Mouse (Mus musculus) liver, embryonic 14.5 days (tissue): ENCODE measurements at regions not wholly inside any gene's neighbourhood (a gene's known extent, or its start where the extent isn't known, plus 50 kb on each side); places are given as distances from the start of the nearest gene placed in this dataset.

ENCODE experiments used
- ATAC-seq: fragments of 200-750 bp; cut with Nextera tagmentation; 2 replicates; pipeline ENCODE4 v1.8.0; 2017; ENCODE audit warnings: moderate number of reproducible peaks, mild to moderate bottlenecking, moderate library complexity; ENCODE audit not compliant: insufficient read depth
- DNase-seq, 3 experiments: peaks; one replicate each; pipeline ENCODE4 v3.0.0-alpha.2; 2012 to 2013; ENCODE audit warnings: low read depth in 3 of 3, low spot score in 3 of 3
- H3K27ac ChIP-seq: fragments of 300-500 bp; sonication (generic); 2 replicates; pipeline ENCODE4 v1.5.1; 2014; ENCODE audit warnings: moderate library complexity, mild to moderate bottlenecking, control low read depth, inconsistent platforms
- H3K27me3 ChIP-seq: fragments of 300-500 bp; sonication (generic); 2 replicates; pipeline ENCODE4 v1.6.1; 2014; ENCODE audit warnings: mild to moderate bottlenecking, low read length, moderate library complexity; ENCODE audit not compliant: control insufficient read depth, insufficient read depth
- H3K36me3 ChIP-seq: fragments of 300-500 bp; sonication (generic); replicated peaks from 2 replicates; pipeline ENCODE4 v1.6.1; 2014; ENCODE audit warnings: low read depth; ENCODE audit not compliant: control insufficient read depth, insufficient read depth
- H3K4me1 ChIP-seq, 2 experiments: fragments of 200-500 bp in 1 of 2; fragments of 300-500 bp in 1 of 2; sonication (generic) in 1 of 2; replicated peaks; 2 replicates each; pipeline ENCODE4 v1.6.1; 2012 to 2014; ENCODE audit warnings: antibody characterized with exemption in 1 of 2, inconsistent platforms in 1 of 2, low read length in 1 of 2; ENCODE audit not compliant: control insufficient read depth in 2 of 2, insufficient read depth in 2 of 2
- H3K4me2 ChIP-seq: fragments of 300-500 bp; sonication (generic); 2 replicates; pipeline ENCODE4 v1.6.1; 2014; ENCODE audit warnings: low read depth, mild to moderate bottlenecking, control low read depth, moderate library complexity
- H3K4me3 ChIP-seq, 2 experiments: fragments of 200-500 bp in 1 of 2; fragments of 300-500 bp in 1 of 2; sonication (generic) in 1 of 2; 2 replicates each; pipeline ENCODE4 v1.5.1; 2012 to 2014; ENCODE audit warnings: low read depth in 2 of 2, low read length in 2 of 2, mild to moderate bottlenecking in 2 of 2, control low read depth in 1 of 2, inconsistent platforms in 1 of 2, moderate library complexity in 1 of 2; ENCODE audit not compliant: insufficient read depth in 1 of 2
- H3K9ac ChIP-seq: fragments of 300-500 bp; sonication (generic); replicated peaks from 2 replicates; pipeline ENCODE4 v1.6.1; 2014; ENCODE audit warnings: mild to moderate bottlenecking, control low read depth, moderate library complexity
- H3K9me3 ChIP-seq: fragments of 300-500 bp; sonication (generic); 2 replicates; pipeline ENCODE4 v1.6.1; 2016; ENCODE audit warnings: low read length, mixed read lengths; ENCODE audit not compliant: control insufficient read depth
- CTCF ChIP-seq: IDR thresholded peaks from 2 replicates; pipeline ENCODE4 v1.5.1; 2016; ENCODE audit warnings: antibody characterized with exemption, low read depth, control low read depth
- EP300 ChIP-seq: IDR thresholded peaks from 2 replicates; pipeline ENCODE4 v1.6.1; 2016; ENCODE audit warnings: antibody characterized with exemption, low read depth
- WGBS: fragments of 180-500 bp; shearing (Covaris S2); extraction: QIAGEN DNeasy Blood & Tissue Kit; methylation state at CpG from one replicate; pipeline ENCODE4 v1.1.7; 2014; ENCODE audit not compliant: insufficient replicate concordance; 5-methylcytosine and 5-hydroxymethylcytosine counted together

DNA sequence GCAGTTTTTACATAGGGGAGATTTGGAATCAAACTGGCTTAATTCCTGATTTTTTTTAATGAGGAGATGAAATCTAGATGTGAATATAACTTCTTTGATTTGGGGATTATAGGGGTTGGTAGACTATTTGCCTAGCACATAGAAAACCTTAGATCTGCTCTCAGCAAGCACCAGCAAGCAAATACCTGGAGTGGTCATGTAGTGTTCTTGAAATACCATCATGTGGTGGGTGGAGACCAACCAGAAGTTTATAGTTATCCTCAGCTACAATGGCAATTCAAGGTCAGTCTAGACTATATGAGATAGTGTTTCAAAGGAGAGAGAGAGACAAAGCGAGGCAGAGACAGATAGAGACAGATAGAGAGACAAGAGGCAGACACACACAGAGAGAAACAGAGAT, 94.1 kb upstream of the Klf6 start:
- Histone ChIP-seq H3K27me3 (no peaks in the 10 kb centered on the region), H3K36me3 (no peaks in the 10 kb centered on the region), H3K4me3 (no peak overlapping the region), H3K9me3 (no peaks in the 10 kb centered on the region), H3K27ac (no peak overlapping the region), H3K9ac (no peak overlapping the region), H3K4me2 (no peak overlapping the region), H3K4me1 (0 out of 4 replicates have a peak, but pooled peaks cover 0 to 4% of the 10 kb centered on the region in 2 experiments)
- DNase-seq (no peak), ATAC-seq (no peak)
- 44% methylated on average over 1 of the region's 1 CpGs for WGBS
- no peak for TF ChIP-seq EP300
- TF ChIP-seq CTCF: no peak

- Histone ChIP-seq H3K27ac (no peak overlapping the region), H3K9ac (no peak overlapping the region), H3K4me3 (no peak overlapping the region), H3K27me3 (no peaks in the 10 kb centered on the region), H3K9me3 (no peaks in the 10 kb centered on the region), H3K4me2 (no peak overlapping the region), H3K4me1 (0 out of 4 replicates have a peak, but pooled peaks cover 0 to 4% of the 10 kb centered on the region in 2 experiments), H3K36me3 (no peaks in the 10 kb centered on the region)
- TF ChIP-seq CTCF (no peak), EP300 (no peak)
- ATAC-seq (no peak), DNase-seq (no peak)
- WGBS: 77% methylated on average over 2 of the region's 2 CpGs
Measured at GRCm38 (mm10) chr13:5768699-5769098, 92.6 kb upstream of the Klf6 start.

- Histone ChIP-seq H3K4me1 (0 out of 4 replicates have a peak, but pooled peaks cover 0 to 4% of the 10 kb centered on the region in 2 experiments), H3K9ac (no peak overlapping the region), H3K4me2 (no peak overlapping the region), H3K4me3 (no peak overlapping the region), H3K27ac (no peak overlapping the region), H3K27me3 (no peaks in the 10 kb centered on the region), H3K36me3 (no peaks in the 10 kb centered on the region), H3K9me3 (no peaks in the 10 kb centered on the region)
- ATAC-seq (no peak), DNase-seq (peak in 1 of 3 experiments; percentile 10)
- WGBS: 38% methylated on average over 7 of the region's 7 CpGs
- TF ChIP-seq CTCF (no peak), EP300 (no peak)
Measured at GRCm38 (mm10) chr13:5769283-5770260, 91.7 kb upstream of the Klf6 start.

GRCm38 (mm10) chr13:5773811-5774210, 87.5 kb upstream of the Klf6 start:
- Histone ChIP-seq H3K4me2 (no peak overlapping the region), H3K4me3 (no peak overlapping the region), H3K9me3 (no peaks in the 10 kb centered on the region), H3K9ac (no peak overlapping the region), H3K4me1 (0 out of 4 replicates have a peak, but pooled peaks cover 0 to 4% of the 10 kb centered on the region in 2 experiments), H3K27me3 (no peaks in the 10 kb centered on the region), H3K36me3 (no peaks in the 10 kb centered on the region), H3K27ac (no peak overlapping the region)
- TF ChIP-seq EP300 (no peak), CTCF (no peak)
- DNase-seq: no peak
- WGBS: 63% methylated on average over 3 of the region's 3 CpGs
- no peak for ATAC-seq

GRCm38 (mm10) chr13:5778443-5779171, 82.7 kb upstream of the Klf6 start:
- TF ChIP-seq EP300: no peak
- TF ChIP-seq CTCF: no peak
- no peaks in the 10 kb centered on the region for H3K36me3 ChIP-seq
- no peak overlapping the region for H3K4me2 ChIP-seq
- ATAC-seq (no peak), DNase-seq (no peak)
- H3K27me3 ChIP-seq: no peaks in the 10 kb centered on the region
- no peak overlapping the region for H3K27ac ChIP-seq
- H3K9ac ChIP-seq: no peak overlapping the region
- 27% methylated on average over 5 of the region's 5 CpGs for WGBS
- no peak overlapping the region for H3K4me3 ChIP-seq
- no peaks in the 10 kb centered on the region for H3K4me1 ChIP-seq
- H3K9me3 ChIP-seq: no peaks in the 10 kb centered on the region
